Comparison of ENCODE assay signal across 13 mouse cellular contexts in genomic region chr6:119018956-119019355, GRCm38 (mm10).
DNase-seq lines count a peak whose midpoint lies in the region; ATAC-seq and TF ChIP-seq lines count a peak whose summit lies in the region.
"Had no signal": no experiment of that assay in that cellular context is flagged by ENCODE, and none has a peak within 500 bp of the region (broad histone marks: within the 10 kb centered on the region; RNA-seq: fewer than 3 reads in every experiment).

No protein-coding gene starts in this region.

- no peak for ATAC-seq in megakaryocyte progenitor cell, adult 5-6 weeks (replicated peaks; ENCODE audit: poor library complexity)
- ATAC-seq in hindbrain, postnatal 0 days: no peak
- ATAC-seq: intestine, embryonic 15.5 days had no signal

- no peak for TF ChIP-seq CTCF in layer of hippocampus, adult 2 months (conservative IDR thresholded peaks at IDR 0.05)
- TF ChIP-seq CTCF in embryonic fibroblast, embryonic 13.5 days (IDR thresholded peaks at IDR 0.05; ENCODE audit: borderline replicate concordance, insufficient read depth, low read length): no peak
- TF ChIP-seq CTCF in hindbrain, postnatal 0 days (IDR thresholded peaks at IDR 0.05; ENCODE audit: low read depth): no peak

- WGBS in hindbrain, postnatal 0 days: 85% methylated on average over 6 of the region's 6 CpGs

- H3K9ac ChIP-seq in hindbrain, postnatal 0 days (replicated peaks; ENCODE audit: low read length): no peak overlapping the region
- H3K9ac ChIP-seq: intestine, embryonic 15.5 days; neural tube, embryonic 13.5 days had no signal

- no peaks in the 10 kb centered on the region for H3K36me3 ChIP-seq in hindbrain, postnatal 0 days (ENCODE audit: insufficient read depth, low read length)
- H3K36me3 ChIP-seq: intestine, embryonic 15.5 days; neural tube, embryonic 13.5 days had no signal

- intact Hi-C loops in heart, postnatal 14 days (cut with DNase I): no loop called here

- H3K4me3 ChIP-seq in layer of hippocampus, adult 2 months: no peak overlapping the region
- H3K4me3 ChIP-seq in embryonic fibroblast, embryonic 13.5 days (ENCODE audit: insufficient read depth, low read length): no peak overlapping the region
- no peak overlapping the region for H3K4me3 ChIP-seq in hindbrain, postnatal 0 days (ENCODE audit: low read length)
- H3K4me3 ChIP-seq: intestine, embryonic 15.5 days; neural tube, embryonic 13.5 days had no signal

- H3K4me1 ChIP-seq in embryonic fibroblast, embryonic 13.5 days (ENCODE audit: control insufficient read depth, insufficient read depth, low read length): peaks cover 22% of the 10 kb centered on the region
- peaks cover 4% of the 10 kb centered on the region; the same call in 1 of the 2 replicates for H3K4me1 ChIP-seq in hindbrain, postnatal 0 days (ENCODE audit: insufficient read depth, low read length)

- DNase-seq in layer of hippocampus, adult 2 months (ENCODE audit: low spot score in 2 of 2): peak in 1 of 2 experiments; percentile 29
- no peak for DNase-seq in layer of hippocampus, postnatal 36 days
- DNase-seq in heart, postnatal 14 days: peak; percentile 35 to 46
- DNase-seq in lung, postnatal 4 days: peak; percentile 29 to 66
- no peak for DNase-seq in embryo, embryonic 10.5 days (ENCODE audit: low spot score)
- no peak for DNase-seq in hindbrain, postnatal 0 days (ENCODE audit: low spot score)
- DNase-seq: cerebellum, adult 18-20 months had no signal

- TF ChIP-seq POLR2A in embryonic fibroblast, embryonic 13.5 days (IDR thresholded peaks at IDR 0.05; ENCODE audit: low read depth, low read length): no peak

- peak overlapping the region; percentile 20; the same call in 1 of the 2 replicates for H3K27ac ChIP-seq in layer of hippocampus, adult 2 months
- H3K27ac ChIP-seq in embryonic fibroblast, embryonic 13.5 days (ENCODE audit: insufficient read depth, low read length): peak overlapping the region; percentile 19; the same call in 1 of the 2 replicates
- no peak overlapping the region for H3K27ac ChIP-seq in hindbrain, postnatal 0 days
- H3K27ac ChIP-seq: intestine, embryonic 15.5 days; kidney, postnatal 0 days; neural tube, embryonic 13.5 days had no signal

- no peaks in the 10 kb centered on the region for H3K27me3 ChIP-seq in hindbrain, postnatal 0 days (ENCODE audit: insufficient read depth, low read length)
- H3K27me3 ChIP-seq: intestine, embryonic 15.5 days; neural tube, embryonic 13.5 days had no signal

- no peak overlapping the region for H3K4me2 ChIP-seq in hindbrain, postnatal 0 days (ENCODE audit: low read depth, low read length)
- H3K4me2 ChIP-seq: intestine, embryonic 15.5 days; liver, embryonic 11.5 days; neural tube, embryonic 13.5 days had no signal

- no peaks in the 10 kb centered on the region for H3K9me3 ChIP-seq in hindbrain, postnatal 0 days (ENCODE audit: low read length)
- H3K9me3 ChIP-seq: intestine, embryonic 15.5 days; neural tube, embryonic 13.5 days had no signal

Comparison
In these comparisons a context has a peak if more than half of its experiments do, and no peak if none do; other contexts are left out.
1. DNase-seq: peak in heart, postnatal 14 days (2 of 2) and lung, postnatal 4 days (2 of 2); none in layer of hippocampus, postnatal 36 days (0 of 2), embryo, embryonic 10.5 days (single experiment) and hindbrain, postnatal 0 days (single experiment).